Mouse (Mus musculus) cortical plate, adult 2 months (tissue): ENCODE results near the gene Lonp1. TPM values are rescaled to one million over a fixed set of nuclear protein-coding genes. Genes with fewer than 3 reads are reported as not detected.
"Not testable (repeated sequence)": the region's sequence is repeated elsewhere in the genome, so short reads cannot be mapped to it uniquely, and the experiment has no call there.

Source experiments
- H3K27ac ChIP-seq: fragments of 200-500 bp; 2 replicates; pipeline ENCODE4 v1.5.1; 2012; ENCODE audit warnings: low read length, control low read depth, inconsistent platforms; ENCODE audit not compliant: insufficient read depth
- H3K4me1 ChIP-seq: fragments of 200-500 bp; 2 replicates; pipeline ENCODE4 v1.6.1; 2011; ENCODE audit warnings: low read length; ENCODE audit not compliant: control insufficient read depth, insufficient read depth
- H3K4me3 ChIP-seq: fragments of 200-500 bp; 2 replicates; pipeline ENCODE4 v1.5.1; 2011; ENCODE audit warnings: mild to moderate bottlenecking, low read length, control low read depth; ENCODE audit not compliant: insufficient read depth
- CTCF ChIP-seq: fragments of 200-500 bp; IDR thresholded peaks from 2 replicates; pipeline ENCODE4 v1.5.1; 2011; ENCODE audit warnings: mild to moderate bottlenecking, control low read depth, low read length; ENCODE audit not compliant: insufficient read depth; ENCODE audit errors: extremely low read depth
- POLR2A ChIP-seq: fragments of 200-500 bp; IDR thresholded peaks from 2 replicates; pipeline ENCODE4 v1.6.1; 2011; ENCODE audit warnings: mild to moderate bottlenecking, low read length, control low read depth; ENCODE audit not compliant: insufficient read depth; ENCODE audit errors: extremely low read depth
- polyA plus RNA-seq: library from polyadenylated mRNA; depleted of rRNA; stranded (reverse); fragments of >200 nt; gene quantifications from 2 replicates; pipeline ENCODE4 v1.2.3, GENCODE M21; 2012

Lonp1 gene
- polyA plus RNA-seq, 1 experiment, result 78.3 TPM

DNA sequence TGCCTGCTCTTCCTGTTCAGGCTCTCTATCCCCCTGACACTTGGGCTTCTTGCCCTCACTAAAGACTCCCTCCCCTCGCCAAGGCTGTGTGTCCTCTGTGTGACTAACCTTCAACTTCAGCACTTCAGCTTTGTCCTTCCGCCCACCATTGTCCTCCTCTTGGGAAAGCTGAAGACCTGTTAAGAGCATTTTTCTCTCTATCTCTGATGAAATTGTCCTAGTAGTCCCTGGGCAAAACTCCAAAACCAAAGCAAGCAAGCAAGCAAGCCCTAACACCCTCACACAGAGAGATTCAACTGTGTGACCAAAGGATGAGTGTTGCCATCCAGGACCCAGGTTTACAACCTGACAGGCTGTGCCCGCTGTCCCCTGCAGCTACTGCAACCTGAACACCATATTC is 37.0 kb upstream of the Lonp1 start:
- Histone ChIP-seq H3K27ac (no peak overlapping the region), H3K4me3 (no peak overlapping the region), H3K4me1 (no peaks in the 10 kb centered on the region)
- TF ChIP-seq CTCF (no peak), POLR2A (no peak)

DNA sequence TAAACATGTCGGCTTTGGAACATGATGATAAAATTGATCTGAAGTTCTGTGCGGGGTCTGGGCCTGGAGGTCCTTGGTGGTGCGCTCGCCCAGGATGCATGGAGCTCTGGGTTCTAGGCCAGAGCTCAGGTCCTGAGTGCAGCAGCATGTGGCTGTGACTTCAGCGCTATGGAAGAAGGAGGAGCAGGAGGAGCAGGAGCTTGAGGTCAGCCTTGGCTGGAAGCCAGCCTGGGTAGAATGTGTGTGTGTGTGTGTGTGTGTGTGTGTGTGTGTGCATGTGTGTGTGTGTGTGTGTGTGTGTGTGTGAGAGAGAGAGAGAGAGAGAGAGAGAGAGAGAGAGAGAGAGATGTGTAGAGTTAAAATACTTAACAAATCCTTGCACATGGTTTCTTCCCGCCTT is 29.5 kb upstream of the Lonp1 start:
- H3K27ac ChIP-seq, result no peak overlapping the region
- TF ChIP-seq POLR2A, result no peak
- TF ChIP-seq CTCF, result no peak
- no peak overlapping the region for H3K4me3 ChIP-seq
- no peaks in the 10 kb centered on the region for H3K4me1 ChIP-seq

DNA sequence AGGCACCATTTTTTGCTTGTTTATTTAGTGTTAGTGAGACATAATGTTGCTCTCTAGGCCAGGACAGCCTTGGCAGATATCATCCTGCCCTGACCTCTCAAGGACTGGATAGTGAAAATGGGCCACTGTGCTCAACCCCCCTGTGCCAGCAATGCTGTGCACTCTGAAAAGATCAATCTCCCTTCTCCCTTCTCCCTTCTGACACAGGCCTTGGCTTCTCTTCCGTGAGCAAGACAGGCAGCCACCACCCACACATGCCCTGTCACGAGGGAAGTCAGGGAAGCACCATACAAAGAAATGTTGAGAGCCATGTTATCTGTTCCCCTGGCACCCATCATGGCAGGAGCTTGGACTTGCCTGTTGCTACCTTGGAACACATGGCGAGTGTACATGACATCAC is 28.6 kb upstream of the Lonp1 start:
- Histone ChIP-seq H3K4me1 (no peaks in the 10 kb centered on the region), H3K27ac (no peak overlapping the region), H3K4me3 (no peak overlapping the region)
- TF ChIP-seq POLR2A (no peak), CTCF (no peak)

DNA sequence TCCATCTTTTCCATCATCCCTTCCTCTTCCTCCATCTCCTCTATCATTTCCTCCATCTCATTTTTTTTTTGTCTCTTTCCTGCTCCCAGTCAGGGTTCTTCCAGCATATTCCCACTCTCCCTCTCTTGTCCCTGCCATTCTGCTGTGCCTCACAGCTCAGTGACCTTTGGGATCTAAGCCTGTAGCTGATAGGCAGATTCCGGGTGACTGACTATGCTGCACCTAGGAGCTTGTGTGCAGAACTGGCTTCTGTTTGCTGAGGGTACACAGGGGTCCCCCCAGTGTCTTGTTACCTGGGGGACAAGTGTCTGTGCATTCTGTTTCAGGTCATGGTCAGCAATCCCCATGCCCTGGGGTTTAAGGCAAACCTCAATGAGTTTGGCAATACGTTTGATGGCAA is 28.1 kb upstream of the Lonp1 start:
- Histone ChIP-seq H3K27ac (no peak overlapping the region), H3K4me3 (no peak overlapping the region), H3K4me1 (no peaks in the 10 kb centered on the region)
- TF ChIP-seq POLR2A (no peak), CTCF (no peak)

DNA sequence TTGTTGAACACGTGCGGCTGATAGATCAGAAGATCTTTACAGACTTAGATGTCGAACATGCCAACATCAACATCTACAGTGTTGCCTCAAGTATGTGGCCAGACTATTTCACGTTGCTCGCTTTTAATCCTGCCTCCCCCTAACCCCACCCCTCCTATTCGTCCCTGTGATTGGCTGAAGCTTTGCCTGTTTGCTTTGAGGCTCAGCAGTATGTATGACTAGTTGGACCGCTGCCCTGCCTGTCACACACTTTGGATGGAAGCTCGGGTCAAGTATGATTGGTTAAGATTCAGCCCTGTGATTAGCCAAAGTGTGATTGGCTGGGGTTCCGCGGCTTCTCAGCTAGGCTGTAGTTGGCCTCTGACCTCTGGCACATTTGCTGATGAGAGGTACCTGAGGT is 25.1 kb upstream of the Lonp1 start:
- no peak for TF ChIP-seq POLR2A
- TF ChIP-seq CTCF, result no peak
- H3K27ac ChIP-seq, result no peak overlapping the region
- H3K4me3 ChIP-seq, result no peak overlapping the region
- H3K4me1 ChIP-seq, result no peaks in the 10 kb centered on the region

DNA sequence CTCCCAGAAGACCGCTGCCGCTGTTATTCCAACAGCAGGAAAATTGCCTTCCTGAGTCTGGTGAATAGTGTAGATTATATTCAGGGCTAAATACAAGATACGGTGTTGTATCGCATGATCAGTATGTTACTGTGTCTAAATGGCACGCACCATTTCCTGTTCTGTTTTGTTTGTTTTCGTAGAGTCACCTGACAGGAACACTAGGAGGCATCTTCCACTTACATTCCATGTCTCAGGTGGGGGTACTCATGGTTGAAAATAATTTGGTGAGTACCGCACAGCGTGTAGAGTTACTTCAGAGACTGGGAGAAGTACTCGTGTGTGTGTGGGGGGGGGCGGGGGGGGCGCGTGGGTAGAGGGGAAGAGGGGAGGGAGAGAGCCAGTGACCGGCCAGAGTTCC is 20.9 kb upstream of the Lonp1 start:
- no peak for TF ChIP-seq CTCF
- TF ChIP-seq POLR2A, result no peak
- Histone ChIP-seq H3K4me1 (no peaks in the 10 kb centered on the region), H3K4me3 (no peak overlapping the region), H3K27ac (no peak overlapping the region)

DNA sequence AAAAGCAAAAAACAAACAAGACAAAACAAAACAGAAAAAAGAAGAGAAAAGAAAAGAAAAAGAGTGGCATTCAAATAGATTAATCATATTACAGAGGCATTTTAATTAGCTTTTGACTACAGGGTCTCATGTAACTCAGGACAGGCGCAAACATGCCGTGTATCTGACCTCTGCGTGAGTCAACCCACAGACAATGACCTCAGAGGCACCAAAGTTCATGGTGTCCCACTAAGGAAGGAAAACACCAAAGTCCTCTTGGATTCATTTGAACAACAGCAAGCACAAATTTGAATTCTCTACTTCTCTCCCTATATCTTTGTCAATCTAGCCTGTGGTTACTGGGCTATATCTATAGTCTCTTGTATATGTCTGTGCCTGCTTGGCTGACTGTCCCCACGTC is 16.6 kb upstream of the Lonp1 start:
- no peak overlapping the region for H3K4me3 ChIP-seq
- H3K4me1 ChIP-seq, result no peaks in the 10 kb centered on the region
- H3K27ac ChIP-seq, result no peak overlapping the region
- TF ChIP-seq POLR2A (no peak), CTCF (no peak)

DNA sequence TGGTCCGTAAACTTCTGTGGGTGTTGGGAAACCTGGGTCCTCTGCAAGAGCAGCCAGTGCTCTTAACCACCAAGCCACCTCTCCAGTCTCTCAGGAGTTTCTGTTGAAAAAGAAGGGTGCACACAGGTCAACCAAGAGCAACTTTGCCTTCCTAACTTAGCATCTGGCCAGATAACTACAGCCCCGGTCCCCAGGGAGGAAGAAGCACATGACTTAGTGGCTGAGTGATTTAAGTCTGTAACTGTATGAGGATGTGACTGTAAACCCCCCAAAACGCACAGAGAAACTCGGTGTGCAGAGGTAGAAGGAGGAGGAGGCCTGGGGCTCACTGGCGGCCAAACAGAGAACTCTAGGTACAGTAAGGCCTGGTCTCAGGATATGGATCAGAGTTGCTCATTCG is 7.3 kb upstream of the Lonp1 start:
- H3K4me1 ChIP-seq, result no peaks in the 10 kb centered on the region
- no peak overlapping the region for H3K27ac ChIP-seq
- no peak overlapping the region for H3K4me3 ChIP-seq
- TF ChIP-seq CTCF (no peak), POLR2A (no peak)

DNA sequence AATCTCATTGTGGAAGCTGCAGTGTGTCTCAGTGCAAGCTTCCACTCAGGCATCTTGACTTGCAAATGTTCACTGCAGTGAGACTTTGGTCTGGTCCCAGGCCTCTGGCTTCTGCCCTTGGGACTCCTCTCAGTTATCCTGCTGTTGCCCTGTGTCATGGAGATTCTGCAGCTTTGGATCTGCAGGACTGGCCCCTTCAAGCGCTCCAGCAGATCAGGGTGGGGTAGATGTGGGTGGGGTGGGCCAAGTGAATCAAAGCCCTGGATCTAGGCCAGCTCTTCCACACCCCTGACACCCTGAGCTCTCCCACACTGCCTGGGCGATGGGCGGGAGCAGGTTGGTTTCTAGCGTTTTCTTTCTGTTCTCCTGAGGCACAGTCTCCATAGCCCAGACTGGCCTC is 5.1 kb upstream of the Lonp1 start:
- TF ChIP-seq CTCF, result no peak
- TF ChIP-seq POLR2A, result no peak
- Histone ChIP-seq H3K4me1 (no peaks in the 10 kb centered on the region), H3K27ac (no peak overlapping the region), H3K4me3 (no peak overlapping the region)

DNA sequence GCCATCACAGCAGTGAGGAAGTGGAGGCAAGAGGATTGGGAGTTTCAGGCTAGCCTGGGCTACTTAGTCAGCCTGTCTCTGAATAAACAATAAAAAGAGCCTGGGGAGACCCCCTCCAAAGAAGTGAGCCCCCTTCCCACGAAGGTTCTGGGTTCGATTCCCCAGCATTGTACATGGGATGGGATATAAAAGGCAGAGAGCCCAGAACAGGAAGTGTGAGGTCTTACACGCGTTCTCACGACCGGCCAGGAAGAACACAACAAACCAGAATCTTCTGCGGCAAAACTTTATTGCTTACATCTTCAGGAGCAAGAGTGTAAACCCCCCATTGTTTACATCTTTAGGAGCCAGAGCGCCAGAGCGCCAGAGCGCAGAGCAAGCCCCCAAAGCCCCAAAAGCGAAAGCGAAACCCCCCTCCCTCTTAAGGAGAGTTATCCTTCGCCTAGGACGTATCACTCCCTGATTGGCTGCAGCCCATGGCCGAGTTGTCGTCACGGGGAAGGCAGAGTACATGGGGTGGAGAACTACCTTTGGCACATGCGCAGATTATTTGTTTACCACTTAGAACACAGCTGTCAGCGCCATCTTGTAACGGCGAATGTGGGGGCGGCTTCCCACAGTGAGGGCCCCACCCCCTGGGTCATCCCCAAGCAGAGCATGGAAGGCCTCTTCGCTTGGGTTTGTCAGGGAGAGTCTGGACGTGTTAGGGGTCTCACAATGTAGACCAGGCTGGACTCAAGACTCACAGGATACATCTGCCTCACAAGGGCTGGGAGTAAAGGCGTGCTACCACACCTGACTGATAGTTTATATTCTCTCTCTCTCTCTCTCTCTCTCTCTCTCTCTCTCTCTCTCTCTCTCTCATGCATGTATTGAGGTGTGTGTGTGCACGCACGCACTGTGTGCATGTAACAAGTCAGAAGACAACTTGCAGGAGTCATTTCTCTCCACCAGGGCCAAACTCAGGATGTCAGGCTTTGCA is 3.4 kb upstream of the Lonp1 start:
- not testable (repeated sequence) for H3K4me3 ChIP-seq, H3K27ac ChIP-seq, H3K4me1 ChIP-seq
